Mouse (Mus musculus) limb, embryonic 11.5 days (tissue): ENCODE measurements around the gene Psmd11. TPM values are rescaled to one million over a fixed set of nuclear protein-coding genes. Genes with fewer than 3 reads are reported as not detected.
"Not testable (repeated sequence)": the region's sequence is repeated elsewhere in the genome, so short reads cannot be mapped to it uniquely, and the experiment has no call there.

Experiments used
- ATAC-seq: fragments of 200-750 bp; cut with Nextera tagmentation; 2 replicates; pipeline ENCODE4 v1.8.0; 2017; ENCODE audit warnings: low read depth; ENCODE audit not compliant: insufficient number of reproducible peaks, low FRiP score, low TSS enrichment
- DNase-seq: peaks from one replicate; pipeline ENCODE4 v3.0.0-alpha.2; 2015; ENCODE audit warnings: low spot score
- H3K27ac ChIP-seq: fragments of 300-500 bp; sonication (generic); replicated peaks from 2 replicates; pipeline ENCODE4 v1.5.1; 2014; ENCODE audit warnings: low read depth, mild to moderate bottlenecking, low read length
- H3K27me3 ChIP-seq: fragments of 300-500 bp; sonication (generic); 2 replicates; pipeline ENCODE4 v1.6.1; 2014; ENCODE audit warnings: mild to moderate bottlenecking, low read length, mixed read lengths; ENCODE audit not compliant: control insufficient read depth, insufficient read depth
- H3K36me3 ChIP-seq: fragments of 300-500 bp; sonication (generic); 2 replicates; pipeline ENCODE4 v1.6.1; 2014; ENCODE audit warnings: mild to moderate bottlenecking, low read length, moderate library complexity, mixed read lengths; ENCODE audit not compliant: control insufficient read depth, insufficient read depth
- H3K4me1 ChIP-seq: fragments of 300-500 bp; sonication (generic); 2 replicates; pipeline ENCODE4 v1.6.1; 2014; ENCODE audit warnings: low read length, mixed read lengths; ENCODE audit not compliant: control insufficient read depth, insufficient read depth
- H3K4me2 ChIP-seq: fragments of 300-500 bp; sonication (generic); 2 replicates; pipeline ENCODE4 v1.6.1; 2014; ENCODE audit warnings: low read depth, mild to moderate bottlenecking, moderate library complexity; ENCODE audit not compliant: severe bottlenecking
- H3K4me3 ChIP-seq: fragments of 300-500 bp; sonication (generic); 2 replicates; pipeline ENCODE4 v1.5.1; 2014; ENCODE audit warnings: low read depth, low read length
- H3K9ac ChIP-seq: fragments of 300-500 bp; sonication (generic); 2 replicates; pipeline ENCODE4 v1.6.1; 2014; ENCODE audit warnings: mild to moderate bottlenecking, low read length
- H3K9me3 ChIP-seq: fragments of 300-500 bp; sonication (generic); 2 replicates; pipeline ENCODE4 v1.6.1; 2016; ENCODE audit warnings: low read length; ENCODE audit not compliant: control insufficient read depth
- WGBS: fragments of 180-500 bp; shearing (Covaris S2); extraction: QIAGEN DNeasy Blood & Tissue Kit; methylation state at CpG from one replicate; pipeline ENCODE4 v1.1.7; 2014; 5-methylcytosine and 5-hydroxymethylcytosine counted together
- polyA plus RNA-seq: library from polyadenylated mRNA; unstranded; fragments of >200 nt; fragmentation: Nextera tagmentation; extraction: Ambion mirVana; gene quantifications from 2 replicates; pipeline ENCODE4 v1.2.1, GENCODE M21; 2014

The Psmd11 gene
- polyA plus RNA-seq, 1 experiment from 2014 or later: 334 TPM

- Histone ChIP-seq H3K9ac (no peak overlapping the region), H3K9me3 (no peaks in the 10 kb centered on the region), H3K4me1 (no peaks in the 10 kb centered on the region), H3K36me3 (no peaks in the 10 kb centered on the region; the same call in 1 of the 2 replicates), H3K27me3 (no peaks in the 10 kb centered on the region), H3K4me2 (no peak overlapping the region), H3K27ac (no peak overlapping the region), H3K4me3 (no peak overlapping the region)
- WGBS: 67% methylated on average over 2 of the region's 2 CpGs
- ATAC-seq: no peak
- DNase-seq: no peak
Measured at GRCm38 (mm10) chr11:80420202-80420984, 8.0 kb upstream of the Psmd11 start.

DNA sequence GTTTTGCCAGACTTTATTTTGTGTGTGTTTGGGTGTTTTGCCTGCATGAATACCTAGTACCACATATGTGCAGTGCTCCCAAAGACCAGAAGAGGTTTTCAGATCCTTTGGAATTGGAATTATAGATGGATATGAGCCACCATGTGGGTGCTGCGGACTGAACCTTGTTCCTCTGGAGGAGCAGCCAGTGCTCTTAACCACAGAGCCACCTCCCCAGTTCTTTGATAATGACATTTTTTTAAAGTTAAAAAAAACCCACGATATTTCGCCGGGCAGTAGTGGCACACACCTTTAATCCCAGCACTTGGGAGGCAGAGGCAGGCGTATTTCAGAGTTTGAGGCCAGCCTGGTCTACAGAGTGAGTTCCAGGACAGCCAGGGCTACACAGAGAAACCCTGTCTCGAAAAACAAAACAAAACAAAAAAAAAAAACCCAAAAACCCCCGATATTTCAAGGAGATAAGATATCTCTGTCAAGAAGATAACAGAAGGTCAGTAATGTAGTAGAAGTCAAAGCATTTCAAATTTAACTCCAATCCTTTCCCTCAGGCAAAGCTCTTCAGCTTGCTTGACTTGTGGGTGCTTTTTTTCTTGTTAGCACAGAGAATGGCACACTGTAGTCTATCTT, 6.9 kb upstream of the Psmd11 start:
- H3K36me3 ChIP-seq: no peaks in the 10 kb centered on the region; the same call in 1 of the 2 replicates
- ATAC-seq (no peak), DNase-seq (no peak)
- H3K27ac ChIP-seq: no peak overlapping the region
- H3K27me3 ChIP-seq: no peaks in the 10 kb centered on the region
- no peaks in the 10 kb centered on the region for H3K9me3 ChIP-seq
- H3K4me2 ChIP-seq: no peak overlapping the region
- H3K4me1 ChIP-seq: no peaks in the 10 kb centered on the region
- H3K4me3 ChIP-seq: no peak overlapping the region
- 87% methylated on average over 7 of the region's 7 CpGs for WGBS
- no peak overlapping the region for H3K9ac ChIP-seq

- Histone ChIP-seq H3K36me3 (no peaks in the 10 kb centered on the region), H3K27ac (no peak overlapping the region), H3K4me2 (no peak overlapping the region), H3K4me1 (no peaks in the 10 kb centered on the region; the same call in 1 of the 2 replicates), H3K27me3 (no peaks in the 10 kb centered on the region), H3K9ac (no peak overlapping the region), H3K4me3 (no peak overlapping the region), H3K9me3 (no peaks in the 10 kb centered on the region)
- ATAC-seq: no peak
- no peak for DNase-seq
- WGBS: 80% methylated on average over 2 of the region's 2 CpGs
Measured at GRCm38 (mm10) chr11:80424691-80425090, 3.7 kb upstream of the Psmd11 start.

- Histone ChIP-seq H3K9me3 (no peaks in the 10 kb centered on the region), H3K27ac (no peak overlapping the region)
- WGBS: 66% methylated on average over 5 of the region's 5 CpGs
Measured at GRCm38 (mm10) chr11:80425247-80425778, 3.1 kb upstream of the Psmd11 start.

GRCm38 (mm10) chr11:80426029-80426813, 2.2 kb upstream of the Psmd11 start:
- 79% methylated on average over 16 of the region's 16 CpGs for WGBS
- H3K4me2 ChIP-seq, H3K4me3 ChIP-seq, H3K27me3 ChIP-seq, H3K36me3 ChIP-seq, H3K27ac ChIP-seq, H3K4me1 ChIP-seq, H3K9ac ChIP-seq, DNase-seq, H3K9me3 ChIP-seq, ATAC-seq: not testable (repeated sequence)

More at GRCm38 (mm10) chr11:80425247-80425778, 3.1 kb upstream of the Psmd11 start:
- H3K4me3 ChIP-seq: no peak overlapping the region
- no peaks in the 10 kb centered on the region; the same call in 1 of the 2 replicates for H3K4me1 ChIP-seq
- no peaks in the 10 kb centered on the region for H3K27me3 ChIP-seq
- ATAC-seq (no peak), DNase-seq (no peak)
- H3K4me2 ChIP-seq: no peak overlapping the region
- no peaks in the 10 kb centered on the region for H3K36me3 ChIP-seq
- no peak overlapping the region for H3K9ac ChIP-seq

- Histone ChIP-seq H3K36me3 (peaks cover 9% of the 10 kb centered on the region; the same call in 1 of the 2 replicates), H3K9me3 (no peaks in the 10 kb centered on the region), H3K27ac (0 out of 2 replicates have a peak overlapping the region, but pooled peaks have one; percentile 72), H3K4me1 (no peaks in the 10 kb centered on the region; the same call in 1 of the 2 replicates), H3K4me2 (peak overlapping the region; percentile 61), H3K9ac (peak overlapping the region; percentile 94), H3K27me3 (no peaks in the 10 kb centered on the region), H3K4me3 (peak overlapping the region; percentile 99)
- WGBS: under 1% methylated on average over 35 of the region's 37 CpGs
- ATAC-seq (peak; percentile 79; the same call in 1 of the 2 replicates), DNase-seq (peak; percentile 52)
Measured at GRCm38 (mm10) chr11:80429009-80429475, 627 bp downstream of the Psmd11 start.

- WGBS: 63% methylated on average over 14 of the region's 14 CpGs
- ATAC-seq: no peak
- H3K27ac ChIP-seq: no peak overlapping the region
Measured at GRCm38 (mm10) chr11:80429500-80430166, 1.2 kb downstream of the Psmd11 start.

More at GRCm38 (mm10) chr11:80429500-80430166, 1.2 kb downstream of the Psmd11 start:
- peak overlapping the region; percentile 61 for H3K4me2 ChIP-seq
- H3K9me3 ChIP-seq: no peaks in the 10 kb centered on the region
- no peaks in the 10 kb centered on the region; the same call in 1 of the 2 replicates for H3K4me1 ChIP-seq
- H3K27me3 ChIP-seq: no peaks in the 10 kb centered on the region
- no peak for DNase-seq
- peak overlapping the region; percentile 99 for H3K4me3 ChIP-seq
- peak overlapping the region; percentile 94 for H3K9ac ChIP-seq
- H3K36me3 ChIP-seq: peaks cover 10% of the 10 kb centered on the region; the same call in 1 of the 2 replicates
